Mouse (Mus musculus) limb, embryonic 14.5 days (tissue): ENCODE data around the gene Myo5c. TPM values are rescaled to one million over a fixed set of nuclear protein-coding genes. Genes with fewer than 3 reads are reported as not detected.

Experiments
- ATAC-seq: fragments of 200-750 bp; cut with Nextera tagmentation; 2 replicates; pipeline ENCODE4 v1.8.0; 2017; ENCODE audit warnings: low read depth, moderate number of reproducible peaks, moderate TSS enrichment; ENCODE audit not compliant: low FRiP score
- DNase-seq: peaks from one replicate; pipeline ENCODE4 v3.0.0-alpha.2; 2015; ENCODE audit warnings: low spot score
- H3K27ac ChIP-seq: fragments of 300-500 bp; sonication (generic); replicated peaks from 2 replicates; pipeline ENCODE4 v1.5.1; 2014; ENCODE audit warnings: low read depth, mild to moderate bottlenecking, low read length, moderate library complexity, mixed read lengths
- H3K27me3 ChIP-seq: fragments of 300-500 bp; sonication (generic); 2 replicates; pipeline ENCODE4 v1.6.1; 2014; ENCODE audit warnings: low read length, mixed read lengths; ENCODE audit not compliant: control insufficient read depth, insufficient read depth
- H3K36me3 ChIP-seq: fragments of 300-500 bp; sonication (generic); 2 replicates; pipeline ENCODE4 v1.6.1; 2014; ENCODE audit warnings: mild to moderate bottlenecking, low read length, moderate library complexity, mixed read lengths; ENCODE audit not compliant: control insufficient read depth, insufficient read depth
- H3K4me1 ChIP-seq: fragments of 300-500 bp; sonication (generic); 2 replicates; pipeline ENCODE4 v1.6.1; 2014; ENCODE audit warnings: antibody characterized with exemption, low read length, mixed read lengths; ENCODE audit not compliant: control insufficient read depth, insufficient read depth
- H3K4me2 ChIP-seq: fragments of 300-500 bp; sonication (generic); replicated peaks from 2 replicates; pipeline ENCODE4 v1.6.1; 2014; ENCODE audit warnings: low read depth, mild to moderate bottlenecking, low read length, moderate library complexity; ENCODE audit not compliant: severe bottlenecking
- H3K4me3 ChIP-seq: fragments of 300-500 bp; sonication (generic); replicated peaks from 2 replicates; pipeline ENCODE4 v1.5.1; 2014; ENCODE audit warnings: low read length
- H3K9ac ChIP-seq: fragments of 300-500 bp; sonication (generic); 2 replicates; pipeline ENCODE4 v1.6.1; 2014; ENCODE audit warnings: mild to moderate bottlenecking, low read depth, low read length, moderate library complexity; ENCODE audit not compliant: severe bottlenecking
- H3K9me3 ChIP-seq: fragments of 300-500 bp; sonication (generic); 2 replicates; pipeline ENCODE4 v1.6.1; 2016; ENCODE audit warnings: low read length; ENCODE audit not compliant: control insufficient read depth
- POLR2A ChIP-seq: fragments of 200-500 bp; IDR thresholded peaks from 2 replicates; pipeline ENCODE4 v1.8.0; 2012; ENCODE audit warnings: inconsistent platforms, mild to moderate bottlenecking, moderate library complexity, borderline replicate concordance; ENCODE audit not compliant: insufficient read depth, insufficient read length; ENCODE audit errors: extremely low read depth
- WGBS: fragments of 180-500 bp; shearing (Covaris S2); extraction: QIAGEN DNeasy Blood & Tissue Kit; methylation state at CpG from one replicate; pipeline ENCODE4 v1.1.7; 2014; 5-methylcytosine and 5-hydroxymethylcytosine counted together
- polyA plus RNA-seq, 2 experiments: library from polyadenylated mRNA; depleted of rRNA in 1 of 2; stranded (reverse) in 1 of 2; unstranded in 1 of 2; fragments of >200 nt; fragmentation: Nextera tagmentation in 1 of 2; extraction: Ambion mirVana in 1 of 2; gene quantifications; 2 replicates each; pipeline versions ENCODE4 v1.2.1 to v1.2.3; 2012 to 2014

Myo5c gene
- polyA plus RNA-seq, 2 experiments: 0.15 to 0.52 TPM

- no peak for TF ChIP-seq POLR2A
- H3K36me3 ChIP-seq: no peaks in the 10 kb centered on the region
- no peak overlapping the region for H3K4me3 ChIP-seq
- no peaks in the 10 kb centered on the region for H3K4me1 ChIP-seq
- ATAC-seq (no peak), DNase-seq (peak; percentile 74)
- WGBS: 12% methylated on average over 3 of the region's 3 CpGs
- no peaks in the 10 kb centered on the region for H3K9me3 ChIP-seq
- H3K27ac ChIP-seq: no peak overlapping the region
- H3K4me2 ChIP-seq: no peak overlapping the region
- H3K27me3 ChIP-seq: no peaks in the 10 kb centered on the region
- H3K9ac ChIP-seq: no peak overlapping the region
Observed at GRCm38 (mm10) chr9:75282830-75283229, 51.0 kb downstream of the Myo5c start.

GRCm38 (mm10) chr9:75283636-75284035, 51.8 kb downstream of the Myo5c start:
- WGBS: 91% methylated on average over 8 of the region's 8 CpGs
- Histone ChIP-seq H3K4me3 (no peak overlapping the region), H3K9ac (no peak overlapping the region), H3K4me2 (no peak overlapping the region), H3K36me3 (no peaks in the 10 kb centered on the region), H3K9me3 (no peaks in the 10 kb centered on the region), H3K27ac (no peak overlapping the region), H3K4me1 (no peaks in the 10 kb centered on the region), H3K27me3 (no peaks in the 10 kb centered on the region)
- DNase-seq (no peak), ATAC-seq (no peak)
- TF ChIP-seq POLR2A: no peak

GRCm38 (mm10) chr9:75285363-75285762, 53.5 kb downstream of the Myo5c start:
- ATAC-seq (no peak), DNase-seq (no peak)
- 75% methylated on average over 6 of the region's 6 CpGs for WGBS
- no peak for TF ChIP-seq POLR2A
- H3K27me3 ChIP-seq: no peaks in the 10 kb centered on the region
- no peaks in the 10 kb centered on the region for H3K4me1 ChIP-seq
- H3K4me2 ChIP-seq: no peak overlapping the region
- H3K4me3 ChIP-seq: no peak overlapping the region
- no peak overlapping the region for H3K27ac ChIP-seq
- H3K36me3 ChIP-seq: no peaks in the 10 kb centered on the region
- no peaks in the 10 kb centered on the region for H3K9me3 ChIP-seq
- H3K9ac ChIP-seq: no peak overlapping the region

- no peaks in the 10 kb centered on the region for H3K4me1 ChIP-seq
- no peaks in the 10 kb centered on the region for H3K9me3 ChIP-seq
- H3K4me2 ChIP-seq: no peak overlapping the region
- 78% methylated on average over 6 of the region's 6 CpGs for WGBS
- H3K27me3 ChIP-seq: no peaks in the 10 kb centered on the region
- DNase-seq (no peak), ATAC-seq (no peak)
- H3K36me3 ChIP-seq: no peaks in the 10 kb centered on the region
- no peak overlapping the region for H3K27ac ChIP-seq
- no peak overlapping the region for H3K9ac ChIP-seq
- H3K4me3 ChIP-seq: no peak overlapping the region
- TF ChIP-seq POLR2A: no peak
Observed at GRCm38 (mm10) chr9:75287636-75288035, 55.8 kb downstream of the Myo5c start.

- WGBS: 44% methylated on average over 4 of the region's 4 CpGs
- no peak for TF ChIP-seq POLR2A
- ATAC-seq (no peak), DNase-seq (no peak)
- Histone ChIP-seq H3K36me3 (no peaks in the 10 kb centered on the region), H3K27me3 (no peaks in the 10 kb centered on the region), H3K9ac (no peak overlapping the region), H3K27ac (no peak overlapping the region), H3K4me2 (no peak overlapping the region), H3K4me1 (no peaks in the 10 kb centered on the region), H3K4me3 (no peak overlapping the region), H3K9me3 (no peaks in the 10 kb centered on the region)
Observed at GRCm38 (mm10) chr9:75289545-75289944, 57.7 kb downstream of the Myo5c start.

GRCm38 (mm10) chr9:75299342-75299741, 67.5 kb downstream of the Myo5c start:
- Histone ChIP-seq H3K36me3 (no peaks in the 10 kb centered on the region), H3K27me3 (no peaks in the 10 kb centered on the region; the same call in 1 of the 2 replicates), H3K4me1 (no peaks in the 10 kb centered on the region), H3K27ac (no peak overlapping the region), H3K4me2 (no peak overlapping the region), H3K9me3 (no peaks in the 10 kb centered on the region), H3K9ac (no peak overlapping the region), H3K4me3 (no peak overlapping the region)
- TF ChIP-seq POLR2A: no peak
- WGBS: 73% methylated on average over 2 of the region's 2 CpGs
- ATAC-seq (no peak), DNase-seq (no peak)
